Mouse (Mus musculus) C2C12 (cell line): ENCODE data around the gene B4galnt4.

Experiments used
- CEBPB ChIP-seq: IDR thresholded peaks from one replicate; pipeline ENCODE4 v1.6.1; 2011; ENCODE audit warnings: low read depth, mild to moderate bottlenecking, control low read depth, moderate library complexity
- CTCF ChIP-seq: IDR thresholded peaks from one replicate; pipeline ENCODE4 v1.5.1; 2011; ENCODE audit not compliant: control insufficient read depth, insufficient read depth, insufficient read length
- FOSL1 ChIP-seq: IDR thresholded peaks from one replicate; pipeline ENCODE4 v1.8.0; 2011; ENCODE audit warnings: mild to moderate bottlenecking, low read length; ENCODE audit not compliant: poor library complexity, insufficient read depth, severe bottlenecking
- MAX ChIP-seq: IDR thresholded peaks from one replicate; pipeline ENCODE4 v1.6.1; 2011; ENCODE audit warnings: mild to moderate bottlenecking, control low read depth
- MYOD1 ChIP-seq: IDR thresholded peaks from one replicate; pipeline ENCODE4 v1.6.1; 2011; ENCODE audit warnings: low read depth; ENCODE audit not compliant: control insufficient read depth, insufficient read length
- MYOG ChIP-seq: IDR thresholded peaks from one replicate; pipeline ENCODE4 v1.6.1; 2011; ENCODE audit not compliant: control insufficient read depth, insufficient read length; ENCODE audit errors: extremely low read depth
- USF1 ChIP-seq: IDR thresholded peaks from one replicate; pipeline ENCODE4 v1.6.1; 2011; ENCODE audit warnings: low read depth, mild to moderate bottlenecking, control low read depth, moderate library complexity

- TF ChIP-seq CTCF (no peak), USF1 (no peak), MAX (no peak), CEBPB (no peak), MYOD1 (no peak), MYOG (no peak), FOSL1 (no peak)
Measured at GRCm38 (mm10) chr7:141090228-141090627, 29.3 kb downstream of the B4galnt4 start.
